Mouse (Mus musculus) stomach, postnatal 0 days (tissue): Measurements from ENCODE around the gene Ndufa4l2.

Source experiments
- CTCF ChIP-seq: IDR thresholded peaks from 2 replicates; pipeline ENCODE4 v1.5.1; 2016; ENCODE audit warnings: antibody characterized with exemption, low read depth, mild to moderate bottlenecking, moderate library complexity
- EP300 ChIP-seq: optimal IDR thresholded peaks from 2 replicates; pipeline ENCODE3; 2016; ENCODE audit warnings: antibody characterized with exemption

GRCm38 (mm10) chr10:127542720-127543119 is 28.0 kb downstream of the Ndufa4l2 start:
- no peak for TF ChIP-seq CTCF
- TF ChIP-seq EP300, result no peak
